Mouse (Mus musculus) midbrain, embryonic 11.5 days (tissue): Measurements from ENCODE around the gene Prickle2. TPM values are rescaled to one million over a fixed set of nuclear protein-coding genes. Genes with fewer than 3 reads are reported as not detected.

ENCODE experiments used
- ATAC-seq: fragments of 200-750 bp; cut with Nextera tagmentation; 2 replicates; pipeline ENCODE4 v1.8.0; 2017; ENCODE audit warnings: moderate TSS enrichment, moderate library complexity; ENCODE audit not compliant: low FRiP score
- DNase-seq: peaks from one replicate; pipeline ENCODE4 v3.0.0; 2015; ENCODE audit warnings: low spot score; ENCODE audit errors: missing footprints
- H3K27ac ChIP-seq: fragments of 300-500 bp; sonication (generic); 2 replicates; pipeline ENCODE4 v1.5.1; 2014; ENCODE audit warnings: low read depth, low read length
- H3K27me3 ChIP-seq: fragments of 300-500 bp; sonication (generic); 2 replicates; pipeline ENCODE4 v1.6.1; 2014; ENCODE audit warnings: mild to moderate bottlenecking, low read length, moderate library complexity, mixed read lengths; ENCODE audit not compliant: control insufficient read depth, insufficient read depth
- H3K36me3 ChIP-seq: fragments of 300-500 bp; sonication (generic); 2 replicates; pipeline ENCODE4 v1.6.1; 2014; ENCODE audit warnings: mild to moderate bottlenecking, low read length, moderate library complexity, mixed read lengths; ENCODE audit not compliant: control insufficient read depth, insufficient read depth
- H3K4me1 ChIP-seq: fragments of 300-500 bp; sonication (generic); 2 replicates; pipeline ENCODE4 v1.6.1; 2014; ENCODE audit warnings: low read length; ENCODE audit not compliant: control insufficient read depth, insufficient read depth
- H3K4me2 ChIP-seq: fragments of 300-500 bp; sonication (generic); 2 replicates; pipeline ENCODE4 v1.6.1; 2014; ENCODE audit warnings: mild to moderate bottlenecking, moderate library complexity
- H3K4me3 ChIP-seq: fragments of 300-500 bp; sonication (generic); 2 replicates; pipeline ENCODE4 v1.5.1; 2014; ENCODE audit warnings: low read depth, low read length
- H3K9ac ChIP-seq: fragments of 300-500 bp; sonication (generic); 2 replicates; pipeline ENCODE4 v1.6.1; 2014; ENCODE audit warnings: low read length
- H3K9me3 ChIP-seq: fragments of 300-500 bp; sonication (generic); 2 replicates; pipeline ENCODE4 v1.6.1; 2016; ENCODE audit warnings: low read length; ENCODE audit not compliant: control insufficient read depth
- WGBS: fragments of 180-500 bp; shearing (Covaris S2); extraction: QIAGEN DNeasy Blood & Tissue Kit; methylation state at CpG from one replicate; pipeline ENCODE4 v1.1.7; 2014; 5-methylcytosine and 5-hydroxymethylcytosine counted together
- polyA plus RNA-seq: library from polyadenylated mRNA; unstranded; fragments of >200 nt; fragmentation: Nextera tagmentation; extraction: Ambion mirVana; gene quantifications from 2 replicates; pipeline ENCODE4 v1.2.1, GENCODE M21; 2014

Prickle2 gene
- polyA plus RNA-seq, 1 experiment from 2014 or later: 7.7 TPM

DNA sequence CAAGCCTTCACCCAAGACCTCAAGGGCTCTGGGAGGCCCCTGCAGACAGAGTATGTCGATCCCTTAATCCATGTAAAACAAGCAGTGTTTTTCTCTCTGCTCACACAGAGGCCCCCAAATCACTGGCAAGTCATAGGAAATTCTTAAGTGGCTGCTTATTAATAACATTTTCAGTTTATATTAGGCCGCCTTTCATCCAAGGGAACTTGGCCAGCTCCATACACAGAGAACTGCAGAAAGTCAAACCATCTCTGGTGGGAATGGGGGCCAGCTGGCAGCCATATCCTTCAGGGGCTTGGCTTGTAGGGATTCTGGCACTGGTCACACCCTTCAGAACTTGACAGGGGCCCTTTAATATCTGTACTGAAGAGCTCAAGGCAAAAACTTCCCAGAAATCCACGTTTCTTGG lies 237.6 kb downstream of the Prickle2 start:
- Histone ChIP-seq H3K36me3 (no peaks in the 10 kb centered on the region), H3K9ac (no peak overlapping the region), H3K27ac (no peak overlapping the region), H3K9me3 (no peaks in the 10 kb centered on the region), H3K27me3 (no peaks in the 10 kb centered on the region), H3K4me2 (no peak overlapping the region), H3K4me3 (no peak overlapping the region), H3K4me1 (peaks cover 11% of the 10 kb centered on the region)
- ATAC-seq (no peak), DNase-seq (no peak)
- WGBS: 81% methylated on average over 3 of the region's 3 CpGs

- H3K27ac ChIP-seq: no peak overlapping the region
- ATAC-seq (no peak), DNase-seq (no peak)
Observed at GRCm38 (mm10) chr6:92467343-92467742, 238.6 kb downstream of the Prickle2 start.

DNA sequence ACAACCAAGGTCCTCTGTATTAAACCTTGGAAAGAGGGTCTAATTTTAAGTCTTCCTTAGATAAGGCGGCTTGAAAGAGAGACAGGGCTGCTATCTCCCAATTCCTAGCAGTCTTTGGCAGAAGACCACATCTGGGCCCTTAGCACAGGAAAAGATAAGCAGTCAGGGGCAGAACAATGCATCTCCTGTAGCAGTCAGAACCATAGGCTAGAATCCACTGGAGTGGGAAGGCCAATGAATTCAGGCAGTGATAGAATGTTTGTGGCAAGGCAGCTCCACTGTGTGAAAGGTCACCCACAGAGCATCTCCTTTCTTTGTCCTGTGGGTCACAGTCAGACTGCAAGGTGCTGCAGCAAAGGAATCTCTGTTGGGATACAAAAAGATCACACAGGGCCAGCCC lies 240.3 kb downstream of the Prickle2 start:
- H3K27me3 ChIP-seq: no peaks in the 10 kb centered on the region
- H3K9ac ChIP-seq: no peak overlapping the region
- no peak overlapping the region for H3K4me3 ChIP-seq
- no peak for ATAC-seq
- 68% methylated on average over 1 of the region's 1 CpGs for WGBS
- peak; percentile 81 for DNase-seq
- no peaks in the 10 kb centered on the region for H3K36me3 ChIP-seq
- H3K9me3 ChIP-seq: no peaks in the 10 kb centered on the region
- peaks cover 11% of the 10 kb centered on the region for H3K4me1 ChIP-seq
- no peak overlapping the region for H3K27ac ChIP-seq
- H3K4me2 ChIP-seq: no peak overlapping the region

More at GRCm38 (mm10) chr6:92467343-92467742, 238.6 kb downstream of the Prickle2 start:
- Histone ChIP-seq H3K4me2 (no peak overlapping the region), H3K36me3 (no peaks in the 10 kb centered on the region), H3K4me3 (no peak overlapping the region), H3K9me3 (no peaks in the 10 kb centered on the region), H3K9ac (no peak overlapping the region), H3K27me3 (no peaks in the 10 kb centered on the region), H3K4me1 (peaks cover 11% of the 10 kb centered on the region)
- 45% methylated on average over 2 of the region's 2 CpGs for WGBS

- H3K9ac ChIP-seq: no peak overlapping the region
- no peak overlapping the region for H3K4me2 ChIP-seq
- WGBS: 81% methylated on average over 7 of the region's 7 CpGs
- no peaks in the 10 kb centered on the region for H3K36me3 ChIP-seq
- H3K27me3 ChIP-seq: no peaks in the 10 kb centered on the region
- peak; percentile 79 for DNase-seq
- no peak overlapping the region for H3K4me3 ChIP-seq
- H3K27ac ChIP-seq: no peak overlapping the region
- H3K9me3 ChIP-seq: no peaks in the 10 kb centered on the region
- peaks cover 10% of the 10 kb centered on the region for H3K4me1 ChIP-seq
- no peak for ATAC-seq
Observed at GRCm38 (mm10) chr6:92464781-92465337, 241.1 kb downstream of the Prickle2 start.

DNA sequence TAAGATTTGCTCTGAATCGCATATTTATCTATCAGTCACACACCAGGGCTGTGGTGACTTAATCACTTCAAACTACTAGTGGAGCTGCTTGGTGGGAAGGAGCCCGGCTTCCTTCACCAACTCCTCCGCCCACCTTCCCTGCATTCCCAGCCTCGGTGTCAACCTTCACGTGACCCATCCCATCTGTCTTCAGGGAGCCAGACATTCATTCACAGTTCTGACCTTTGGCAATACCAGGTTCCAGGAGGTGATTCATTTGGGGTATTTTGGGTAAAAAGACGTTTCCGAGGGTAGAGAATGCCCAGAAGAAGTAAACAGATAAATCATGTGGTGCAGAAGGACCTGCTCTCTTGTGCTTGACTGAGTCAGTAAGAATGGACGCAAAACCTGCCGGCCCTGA lies 242.2 kb downstream of the Prickle2 start:
- H3K36me3 ChIP-seq: no peaks in the 10 kb centered on the region
- H3K27ac ChIP-seq: no peak overlapping the region
- H3K4me1 ChIP-seq: peaks cover 11% of the 10 kb centered on the region
- no peaks in the 10 kb centered on the region for H3K27me3 ChIP-seq
- no peak for ATAC-seq
- peak; percentile 68 for DNase-seq
- H3K9ac ChIP-seq: no peak overlapping the region
- 80% methylated on average over 9 of the region's 9 CpGs for WGBS
- no peak overlapping the region for H3K4me3 ChIP-seq
- H3K9me3 ChIP-seq: no peaks in the 10 kb centered on the region
- H3K4me2 ChIP-seq: no peak overlapping the region

DNA sequence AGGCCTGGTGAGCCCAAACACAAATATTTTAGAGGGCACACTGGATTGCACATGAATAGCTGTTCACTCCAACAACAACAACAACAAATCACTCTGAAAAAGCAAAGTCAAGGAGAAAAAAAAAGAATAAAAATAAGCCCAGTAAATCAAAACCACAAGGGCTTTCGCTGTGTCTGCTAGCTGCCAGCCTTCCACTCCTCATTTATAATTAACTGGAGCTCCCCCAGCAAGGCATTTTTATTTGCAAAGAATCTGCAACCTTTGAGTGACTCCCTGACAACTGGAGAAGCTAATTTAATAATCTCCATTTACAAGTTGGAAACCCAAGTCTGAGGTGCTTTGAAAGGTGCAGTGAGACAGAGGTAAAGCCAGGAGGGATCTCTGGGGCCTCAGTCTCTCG lies 245.2 kb downstream of the Prickle2 start:
- DNase-seq (peak; percentile 57), ATAC-seq (no peak)
- Histone ChIP-seq H3K9ac (no peak overlapping the region), H3K27ac (no peak overlapping the region), H3K27me3 (no peaks in the 10 kb centered on the region), H3K4me2 (no peak overlapping the region), H3K36me3 (no peaks in the 10 kb centered on the region), H3K9me3 (no peaks in the 10 kb centered on the region), H3K4me3 (no peak overlapping the region), H3K4me1 (peaks cover 6% of the 10 kb centered on the region)
- 70% methylated on average over 2 of the region's 2 CpGs for WGBS

- H3K4me1 ChIP-seq: peaks cover 4% of the 10 kb centered on the region
- no peak overlapping the region for H3K9ac ChIP-seq
- H3K27ac ChIP-seq: no peak overlapping the region
- no peaks in the 10 kb centered on the region for H3K36me3 ChIP-seq
- no peak for ATAC-seq
- H3K4me2 ChIP-seq: no peak overlapping the region
- no peaks in the 10 kb centered on the region for H3K9me3 ChIP-seq
- no peaks in the 10 kb centered on the region for H3K27me3 ChIP-seq
- WGBS: 90% methylated on average over 4 of the region's 4 CpGs
- no peak overlapping the region for H3K4me3 ChIP-seq
- no peak for DNase-seq
Observed at GRCm38 (mm10) chr6:92458026-92458425, 247.9 kb downstream of the Prickle2 start.

DNA sequence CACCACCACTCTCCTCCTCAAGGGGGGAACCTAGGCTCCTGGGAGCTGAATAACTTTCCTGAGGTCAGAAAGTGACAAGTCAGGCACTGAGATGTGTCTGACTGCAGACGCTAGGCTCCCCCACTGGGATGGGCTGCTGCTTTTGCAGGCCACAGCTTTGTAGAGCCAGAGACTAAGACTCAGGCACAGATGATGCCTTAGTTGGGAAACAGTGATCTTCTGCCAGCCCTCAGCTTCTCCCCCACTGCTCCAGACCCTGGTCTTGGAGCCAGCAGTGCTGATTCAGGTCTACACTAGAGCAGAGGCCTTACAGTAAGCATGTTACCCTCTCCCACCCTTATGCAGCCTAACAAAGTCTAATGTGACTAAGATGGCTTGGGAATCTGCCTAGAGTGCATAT lies 254.5 kb downstream of the Prickle2 start:
- H3K27ac ChIP-seq: no peak overlapping the region
- no peaks in the 10 kb centered on the region for H3K4me1 ChIP-seq
- no peak overlapping the region for H3K4me2 ChIP-seq
- DNase-seq (no peak), ATAC-seq (no peak)
- H3K9me3 ChIP-seq: no peaks in the 10 kb centered on the region
- WGBS: 67% methylated on average over 1 of the region's 1 CpGs
- no peak overlapping the region for H3K4me3 ChIP-seq
- no peaks in the 10 kb centered on the region for H3K36me3 ChIP-seq
- H3K27me3 ChIP-seq: no peaks in the 10 kb centered on the region
- H3K9ac ChIP-seq: no peak overlapping the region

- no peak overlapping the region for H3K4me3 ChIP-seq
- no peaks in the 10 kb centered on the region for H3K4me1 ChIP-seq
- ATAC-seq (no peak), DNase-seq (no peak)
- no peak overlapping the region for H3K4me2 ChIP-seq
- H3K27me3 ChIP-seq: no peaks in the 10 kb centered on the region
- no peak overlapping the region for H3K9ac ChIP-seq
- H3K9me3 ChIP-seq: no peaks in the 10 kb centered on the region
- H3K27ac ChIP-seq: no peak overlapping the region
- WGBS: 80% methylated on average over 1 of the region's 1 CpGs
- H3K36me3 ChIP-seq: no peaks in the 10 kb centered on the region
Observed at GRCm38 (mm10) chr6:92449956-92450355, 256.0 kb downstream of the Prickle2 start.
